Mouse (Mus musculus) left cerebral cortex, postnatal 36 days (tissue): Measurements from ENCODE around the gene Ccdc182. TPM values are rescaled to one million over a fixed set of nuclear protein-coding genes. Genes with fewer than 3 reads are reported as not detected.

ENCODE experiments used
- DNase-seq, 2 experiments: peaks; one replicate each; pipeline ENCODE4 v3.0.0; 2021 to 2022; ENCODE audit warnings: low spot score in 2 of 2, mixed read lengths in 1 of 2
- intact Hi-C: fragments of 180-260 bp; cut with DNase I; formaldehyde crosslinking; loops from one replicate; pipeline ENCODE4 v1.15.1; 2025
- total RNA-seq, 2 experiments: library from RNA; stranded (reverse); gene quantifications; 2 replicates each; pipeline ENCODE4 v1.2.3; 2021

Gene Ccdc182
- total RNA-seq, 2 experiments from 2014 or later = not detected

DNA sequence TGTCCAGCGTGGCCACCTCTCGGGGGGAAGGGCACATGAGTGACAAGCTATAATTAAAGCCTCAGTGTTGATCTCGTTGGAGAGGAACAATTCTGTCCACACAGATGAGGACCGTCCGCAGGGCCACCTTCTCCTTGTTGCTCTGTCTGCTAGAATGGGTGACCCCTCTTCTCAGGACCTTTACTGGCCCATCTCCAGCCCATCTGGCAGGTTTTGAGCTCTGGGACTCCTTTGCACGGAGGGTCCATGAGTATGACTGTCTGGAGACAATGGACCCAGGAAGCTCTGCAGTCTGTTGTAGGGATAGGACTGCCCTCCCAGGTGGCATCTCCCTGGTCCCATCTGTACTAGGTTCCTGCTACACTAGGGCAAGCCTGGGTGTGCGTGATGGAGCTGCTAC, 17.7 kb downstream of the Ccdc182 start:
- no peak for DNase-seq
- intact Hi-C loops = no loop called here

DNA sequence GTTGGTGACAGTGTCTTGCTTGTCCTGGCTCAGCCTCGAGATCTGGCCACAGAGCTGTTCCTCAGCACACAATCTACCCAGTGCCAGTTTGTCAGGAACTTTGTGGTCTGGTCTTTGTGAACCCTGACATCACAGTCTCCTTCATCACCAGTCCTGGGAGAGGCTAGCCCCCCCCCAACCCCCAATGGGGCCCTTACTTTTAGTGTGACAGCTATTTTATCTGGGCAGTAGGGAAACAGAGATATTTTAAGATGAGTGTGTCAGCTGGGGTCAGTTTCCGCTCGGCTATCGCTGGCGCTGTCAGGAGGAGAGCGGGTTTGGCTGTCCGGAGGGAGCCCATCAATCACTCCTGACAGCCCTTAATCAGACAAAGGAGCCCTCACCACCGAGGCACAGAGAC, 19.7 kb downstream of the Ccdc182 start:
- intact Hi-C loops = no loop called here
- DNase-seq = no peak

DNA sequence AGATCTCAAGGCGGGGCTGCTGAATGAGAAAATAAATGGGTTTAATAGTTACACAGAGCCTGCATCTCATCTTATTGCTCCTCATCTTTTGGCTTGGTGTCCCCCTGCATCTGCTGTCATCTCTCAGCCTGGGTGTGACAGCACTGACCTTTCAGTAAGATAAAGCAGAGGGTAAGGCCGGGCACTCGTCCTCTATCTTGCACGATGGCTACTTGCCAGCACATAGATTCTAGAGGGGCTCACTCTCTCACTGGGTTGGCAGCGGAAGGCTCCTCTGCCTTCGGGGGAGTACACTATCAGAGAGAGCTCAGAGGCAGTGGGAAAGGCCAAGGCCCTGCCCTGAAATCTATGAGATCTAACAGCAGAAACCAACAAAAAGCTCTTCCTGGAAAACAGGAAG, 20.6 kb downstream of the Ccdc182 start:
- intact Hi-C loops = no loop called here
- DNase-seq = no peak

DNA sequence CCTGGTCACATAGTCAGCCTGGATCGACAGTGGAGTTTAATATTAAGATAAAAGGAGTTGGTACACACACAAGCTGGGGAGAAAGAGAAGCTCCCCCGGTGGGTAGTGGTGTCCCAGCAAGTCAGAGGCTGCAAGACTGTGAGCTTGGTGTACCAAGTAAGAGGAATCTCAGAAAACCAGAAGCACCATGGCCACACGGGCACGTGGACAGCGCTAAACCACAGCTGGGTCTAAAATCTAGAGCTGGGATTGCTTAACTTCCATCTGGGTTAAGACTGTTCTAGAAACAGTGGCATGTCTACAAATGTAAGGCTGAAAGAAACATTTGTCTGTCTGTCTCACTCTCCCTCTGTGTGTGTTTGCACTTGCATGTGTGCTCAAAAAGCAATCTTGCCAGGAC, 21.5 kb downstream of the Ccdc182 start:
- intact Hi-C loops = no loop called here
- no peak for DNase-seq

DNA sequence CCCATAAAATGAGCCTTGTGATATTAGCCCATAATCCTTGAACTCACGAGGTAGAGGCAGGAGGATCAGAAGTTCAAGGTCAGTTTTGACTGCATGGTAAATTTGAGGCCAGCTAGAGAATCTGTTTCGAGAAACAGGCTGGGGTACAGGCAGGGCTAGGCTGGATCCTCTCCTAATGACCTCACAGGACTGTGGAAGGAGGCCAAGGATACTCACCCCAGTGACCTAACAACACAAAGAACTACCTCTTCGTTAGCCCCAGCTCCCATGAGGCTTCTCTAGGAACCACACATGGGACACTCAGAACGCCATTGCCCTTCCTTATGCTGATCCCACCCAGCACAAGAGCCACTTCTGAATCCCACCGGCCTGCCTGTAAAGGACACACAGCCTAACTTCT, 25.0 kb downstream of the Ccdc182 start:
- intact Hi-C loops = no loop called here
- DNase-seq = no peak

DNA sequence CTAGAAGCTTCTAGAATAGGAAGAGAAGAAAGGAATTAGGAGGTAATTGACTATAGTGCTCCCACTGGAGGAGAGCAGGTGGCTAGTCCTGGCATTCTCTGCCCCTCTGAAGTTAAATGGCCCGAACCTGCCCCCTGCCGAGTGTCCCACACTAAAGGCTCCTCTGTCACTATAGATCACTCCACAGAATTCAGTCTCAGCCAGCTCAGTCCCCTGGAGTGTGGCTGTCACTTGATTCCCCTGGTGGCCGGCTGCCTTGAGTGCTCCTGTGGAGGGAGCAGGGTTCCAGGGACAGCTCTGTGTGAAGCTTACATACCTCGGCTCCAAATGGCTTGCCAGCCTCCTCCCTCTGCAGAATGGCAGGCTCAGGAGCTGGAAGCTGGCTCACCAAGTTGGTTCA, 33.2 kb downstream of the Ccdc182 start:
- intact Hi-C loops = no loop called here
- DNase-seq = no peak

DNA sequence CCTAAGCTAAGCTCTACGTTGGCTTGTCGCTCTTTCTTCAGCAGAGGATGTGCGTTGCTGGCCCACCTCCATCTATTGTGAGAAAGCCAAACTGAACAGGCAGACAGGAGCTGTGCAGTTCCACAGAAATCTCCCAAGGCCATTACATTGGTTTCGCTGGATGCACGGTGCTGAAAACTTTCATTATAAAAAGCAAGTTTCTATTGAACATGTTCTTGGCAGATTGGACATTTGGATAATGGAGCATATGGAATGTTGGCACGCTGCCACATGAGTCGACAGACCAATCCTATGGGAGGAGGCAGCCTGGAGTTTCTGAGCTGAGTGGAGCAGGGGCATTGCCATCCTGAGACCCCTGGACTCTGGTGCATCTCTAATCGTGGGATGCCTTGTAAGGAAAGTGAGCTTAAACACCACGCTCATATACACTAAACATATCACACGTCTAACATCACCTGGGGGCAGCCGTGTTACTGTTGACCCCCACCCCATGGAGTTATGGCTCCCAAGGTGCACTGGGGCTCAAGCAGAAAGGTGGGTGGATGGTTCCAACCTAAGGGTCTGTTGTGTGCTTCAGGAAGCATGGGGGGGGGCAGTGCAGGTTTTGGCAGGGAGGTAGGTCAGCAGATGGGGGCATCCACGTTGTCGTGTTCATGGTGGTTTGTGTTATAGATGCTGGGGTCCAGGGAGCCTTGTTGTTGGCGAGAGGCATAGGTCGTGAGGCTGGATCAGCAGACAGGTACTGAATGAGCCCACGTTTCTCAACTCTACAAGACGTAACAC, 35.1 kb downstream of the Ccdc182 start:
- intact Hi-C loops = no loop called here
- no peak for DNase-seq

DNA sequence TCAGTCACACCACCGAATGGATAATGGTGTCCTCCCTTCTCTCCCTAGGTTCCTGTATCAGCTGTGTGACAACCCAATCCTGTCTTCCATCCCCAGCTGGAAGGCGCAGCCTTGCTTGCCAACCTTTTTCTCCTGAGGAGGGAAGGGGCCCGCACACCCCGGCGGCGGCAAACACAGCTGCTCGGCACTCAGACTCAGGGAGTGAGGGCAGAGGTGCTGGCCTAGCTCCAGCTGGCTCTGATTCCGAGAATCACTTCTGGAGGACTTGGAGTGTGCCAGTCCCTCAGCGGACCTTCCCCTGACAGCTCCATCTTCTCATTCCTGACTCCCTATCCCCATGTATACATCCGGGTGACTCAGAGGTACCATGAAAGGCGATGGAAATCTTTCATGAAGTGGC, 36.9 kb downstream of the Ccdc182 start:
- intact Hi-C loops = no loop called here
- no peak for DNase-seq

DNA sequence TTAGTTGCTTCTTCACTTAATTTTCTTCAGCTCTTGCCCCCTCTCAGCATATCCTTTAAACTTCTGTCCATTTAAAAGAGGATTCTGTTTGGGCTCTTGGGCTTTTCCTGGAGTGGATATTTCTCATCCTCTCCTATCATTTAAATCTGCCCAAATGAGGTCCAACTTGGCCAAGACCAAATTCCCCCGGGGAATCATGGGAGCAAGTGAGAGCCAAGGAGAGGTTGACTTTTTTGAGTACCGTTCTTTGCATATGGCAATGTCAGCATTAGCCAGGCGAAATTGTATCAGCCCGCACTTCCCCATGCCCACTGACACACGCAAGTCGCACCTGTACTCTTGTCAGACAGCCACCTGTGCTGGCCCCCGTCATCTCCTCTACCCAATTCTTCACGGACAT, 37.9 kb downstream of the Ccdc182 start:
- DNase-seq = no peak
- intact Hi-C loops = no loop called here

DNA sequence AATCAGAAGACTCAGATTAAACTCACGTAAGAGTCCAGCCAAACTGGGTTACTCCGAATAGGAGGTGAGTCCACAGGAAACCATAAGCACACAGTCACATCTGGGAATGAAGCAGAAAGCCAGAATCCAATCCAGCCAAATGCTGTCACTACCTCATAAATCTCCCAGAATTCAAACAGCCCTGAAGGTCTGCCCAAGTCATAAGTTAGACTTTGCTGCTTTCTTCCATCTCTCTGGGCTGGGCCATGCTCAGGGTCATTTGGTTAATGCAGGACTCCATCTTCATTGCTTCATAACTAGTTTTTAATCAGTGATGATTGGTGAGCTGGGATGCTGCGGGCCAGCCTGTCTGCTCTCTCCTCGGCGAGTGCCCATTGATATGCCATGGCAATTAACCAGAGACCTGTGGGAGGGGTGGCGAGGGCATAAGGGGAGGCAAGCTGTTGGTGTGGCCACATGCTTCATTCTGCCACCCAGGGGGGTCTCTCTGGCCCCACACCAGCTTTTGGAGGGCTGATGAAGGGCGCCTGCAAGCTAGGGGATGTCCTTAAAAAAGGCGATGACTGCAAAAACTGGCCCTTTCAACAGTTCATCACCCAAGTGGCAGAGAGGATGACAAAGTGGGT, 38.6 kb downstream of the Ccdc182 start:
- intact Hi-C loops = no loop called here
- DNase-seq = no peak

DNA sequence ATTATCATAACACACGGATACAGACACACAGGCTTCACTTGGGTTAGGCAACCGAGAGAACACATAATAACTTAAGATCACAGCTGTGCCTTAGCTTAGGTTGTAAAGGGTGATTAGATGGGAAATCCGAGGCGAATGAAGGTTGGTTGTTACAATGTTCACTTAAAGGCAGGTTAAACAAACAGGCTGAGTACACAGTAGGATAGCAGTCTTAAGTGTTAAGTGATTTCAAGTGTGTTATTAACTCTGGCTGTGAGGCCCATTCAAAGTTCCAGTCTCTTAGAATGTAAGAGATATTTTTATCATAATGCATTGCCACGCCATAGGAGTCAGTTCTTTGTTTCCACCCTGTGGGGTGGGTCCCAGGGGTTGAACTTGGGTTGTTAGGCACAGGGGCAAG, 41.0 kb downstream of the Ccdc182 start:
- DNase-seq = no peak
- intact Hi-C loops = no loop called here

DNA sequence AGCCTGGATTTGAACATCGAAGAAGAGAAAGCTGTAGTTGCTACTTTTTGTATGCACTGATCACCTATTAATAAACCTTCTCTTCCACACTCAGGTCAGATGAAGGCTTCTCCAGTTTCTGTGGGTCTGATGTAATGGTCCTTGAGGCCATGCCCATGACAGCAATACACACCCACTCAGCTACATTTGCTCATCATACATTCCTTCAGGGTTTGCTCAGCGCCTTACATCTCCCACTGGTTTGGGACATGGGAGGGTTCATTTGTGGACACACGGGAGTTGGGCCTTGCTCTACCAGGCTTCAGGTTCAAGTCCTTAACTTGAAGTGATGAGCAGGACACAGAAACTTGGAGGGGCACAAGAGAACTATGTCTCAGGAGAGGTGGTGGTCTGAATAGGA, 44.1 kb downstream of the Ccdc182 start:
- intact Hi-C loops = no loop called here
- no peak for DNase-seq

Other genes with a start within 250 kb of the Ccdc182 start
- gene Srsf1, start 246.7 kb upstream of the Ccdc182 start, total RNA-seq = 100 to 1,000 TPM; 153 to 205 TPM
- gene Vezf1, start 225.8 kb upstream of the Ccdc182 start, total RNA-seq = 10 to 100 TPM; 24.4 to 26.2 TPM
- gene Cuedc1, start 196.0 kb upstream of the Ccdc182 start, total RNA-seq = 10 to 100 TPM; 23.9 to 31.7 TPM
- 10 to 100 TPM; 59.5 to 71.0 TPM for gene Mrps23, start 89.7 kb upstream of the Ccdc182 start, total RNA-seq